Mouse (Mus musculus) embryonic facial prominence, embryonic 12.5 days (tissue): ENCODE data around the gene Opn4. TPM values are rescaled to one million over a fixed set of nuclear protein-coding genes. Genes with fewer than 3 reads are reported as not detected.

ENCODE experiments used
- ATAC-seq: fragments of 200-750 bp; cut with Nextera tagmentation; 2 replicates; pipeline ENCODE4 v1.8.0; 2017; ENCODE audit not compliant: insufficient number of reproducible peaks, insufficient read depth, low FRiP score, low TSS enrichment
- H3K27ac ChIP-seq: fragments of 300-500 bp; sonication (generic); 2 replicates; pipeline ENCODE4 v1.5.1; 2016; ENCODE audit warnings: mild to moderate bottlenecking
- H3K27me3 ChIP-seq: fragments of 300-500 bp; sonication (generic); 2 replicates; pipeline ENCODE4 v1.6.1; 2016; ENCODE audit warnings: mild to moderate bottlenecking, moderate library complexity
- H3K36me3 ChIP-seq: fragments of 300-500 bp; sonication (generic); 2 replicates; pipeline ENCODE4 v1.6.1; 2016; ENCODE audit warnings: mild to moderate bottlenecking
- H3K4me1 ChIP-seq: fragments of 300-500 bp; sonication (generic); 2 replicates; pipeline ENCODE4 v1.6.1; 2016
- H3K4me2 ChIP-seq: fragments of 300-500 bp; sonication (generic); replicated peaks from 2 replicates; pipeline ENCODE4 v1.6.1; 2016; ENCODE audit warnings: mild to moderate bottlenecking, moderate library complexity
- H3K4me3 ChIP-seq: fragments of 300-500 bp; sonication (generic); 2 replicates; pipeline ENCODE4 v1.5.1; 2016; ENCODE audit warnings: mild to moderate bottlenecking
- H3K9ac ChIP-seq: fragments of 300-500 bp; sonication (generic); 2 replicates; pipeline ENCODE4 v1.6.1; 2016; ENCODE audit warnings: mild to moderate bottlenecking, moderate library complexity
- H3K9me3 ChIP-seq: fragments of 300-500 bp; sonication (generic); 2 replicates; pipeline ENCODE4 v1.6.1; 2016; ENCODE audit warnings: mild to moderate bottlenecking, moderate library complexity
- WGBS: fragments of 180-500 bp; shearing (Covaris S2); methylation state at CpG from one replicate; pipeline ENCODE4 v1.1.7; 2016; 5-methylcytosine and 5-hydroxymethylcytosine counted together
- polyA plus RNA-seq: library from polyadenylated mRNA; unstranded; fragments of >200 nt; fragmentation: Nextera tagmentation; extraction: Ambion mirVana; gene quantifications from 2 replicates; pipeline ENCODE4 v1.2.1, GENCODE M21; 2016

The Opn4 gene
- polyA plus RNA-seq, 1 experiment from 2014 or later: 1.1 TPM

DNA sequence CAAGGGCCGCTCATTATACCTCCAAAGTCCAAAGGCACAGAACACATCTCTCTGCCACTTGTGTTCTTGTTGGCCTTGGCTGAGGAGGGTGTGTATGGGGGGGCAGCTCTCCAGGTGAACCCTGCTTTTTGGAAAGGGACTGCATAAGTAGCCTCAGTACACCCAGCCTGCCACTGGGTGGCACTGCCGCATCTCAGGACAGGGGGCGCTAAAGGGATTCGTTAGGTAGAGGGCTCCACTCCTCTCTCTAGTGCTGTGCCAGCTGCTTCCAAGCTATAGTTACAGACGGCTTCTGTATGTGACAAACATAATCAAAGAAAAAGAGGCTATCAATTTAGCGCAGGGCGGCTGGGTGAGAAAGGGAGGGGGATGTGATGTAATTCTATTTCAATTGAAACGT lies 16.9 kb upstream of the Opn4 start:
- H3K27me3 ChIP-seq: peaks cover 30% of the 10 kb centered on the region
- H3K36me3 ChIP-seq: no peaks in the 10 kb centered on the region
- no peaks in the 10 kb centered on the region for H3K9me3 ChIP-seq
- no peak overlapping the region for H3K4me3 ChIP-seq
- no peak overlapping the region for H3K9ac ChIP-seq
- peaks cover 4% of the 10 kb centered on the region for H3K4me1 ChIP-seq
- no peak for ATAC-seq
- 3% methylated on average over 8 of the region's 8 CpGs for WGBS
- no peak overlapping the region for H3K4me2 ChIP-seq
- no peak overlapping the region for H3K27ac ChIP-seq

DNA sequence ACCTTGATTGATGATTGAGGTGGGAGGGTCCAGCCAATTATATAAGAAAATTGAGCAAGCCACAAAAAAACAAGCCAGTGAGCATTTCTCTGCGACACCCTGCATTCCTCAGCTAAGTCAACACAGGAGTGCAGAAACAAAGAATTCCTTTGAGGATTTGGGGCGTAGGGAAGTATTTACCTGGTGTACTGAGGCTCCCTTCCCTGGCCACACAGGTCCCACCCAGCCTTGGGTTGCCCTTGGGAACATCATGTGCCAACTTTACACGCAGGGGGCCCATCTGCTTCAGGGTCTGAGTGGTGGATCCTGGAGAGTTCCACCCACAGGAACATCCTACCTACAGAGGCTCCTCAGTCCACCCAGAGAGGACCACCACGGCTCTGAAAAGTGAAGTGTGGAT lies 15.7 kb upstream of the Opn4 start:
- no peak for ATAC-seq
- Histone ChIP-seq H3K4me1 (peaks cover 4% of the 10 kb centered on the region), H3K27ac (no peak overlapping the region), H3K9ac (no peak overlapping the region), H3K9me3 (no peaks in the 10 kb centered on the region), H3K4me3 (no peak overlapping the region), H3K4me2 (no peak overlapping the region), H3K27me3 (peaks cover 30% of the 10 kb centered on the region), H3K36me3 (no peaks in the 10 kb centered on the region)
- 36% methylated on average over 4 of the region's 4 CpGs for WGBS

DNA sequence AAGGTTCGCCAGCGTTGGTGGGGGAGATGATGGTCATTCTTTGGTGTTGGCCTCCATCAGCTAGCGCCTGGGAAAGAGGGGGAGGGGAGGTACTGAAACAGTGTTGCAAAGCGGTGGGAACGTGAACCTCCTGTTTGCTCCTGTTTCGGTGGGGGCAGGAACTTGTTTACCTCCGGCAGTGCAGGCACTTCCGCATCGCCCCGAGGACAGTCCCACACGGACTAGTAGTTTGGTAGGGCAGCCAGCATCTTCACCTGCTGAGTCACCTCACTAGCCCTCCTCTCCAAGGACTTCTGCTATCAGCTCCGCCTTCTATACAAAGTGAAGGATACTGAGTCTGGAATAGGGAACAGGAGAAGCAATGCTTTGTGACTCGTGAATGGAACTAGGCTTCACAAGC lies 15.1 kb upstream of the Opn4 start:
- 0 out of 2 replicates have a peak overlapping the region, but pooled peaks have one; percentile 18 for H3K4me3 ChIP-seq
- peaks cover 4% of the 10 kb centered on the region for H3K4me1 ChIP-seq
- H3K27ac ChIP-seq: no peak overlapping the region
- H3K9ac ChIP-seq: no peak overlapping the region
- H3K9me3 ChIP-seq: no peaks in the 10 kb centered on the region
- ATAC-seq: no peak
- peaks cover 30% of the 10 kb centered on the region for H3K27me3 ChIP-seq
- no peaks in the 10 kb centered on the region for H3K36me3 ChIP-seq
- 2% methylated on average over 13 of the region's 13 CpGs for WGBS
- peak overlapping the region; percentile 42 for H3K4me2 ChIP-seq

- 6% methylated on average over 15 of the region's 15 CpGs for WGBS
- Histone ChIP-seq H3K27me3 (peaks cover 30% of the 10 kb centered on the region), H3K36me3 (no peaks in the 10 kb centered on the region), H3K4me1 (peaks cover 4% of the 10 kb centered on the region), H3K9ac (no peak overlapping the region), H3K4me2 (peak overlapping the region; percentile 42), H3K4me3 (0 out of 2 replicates have a peak overlapping the region, but pooled peaks have one; percentile 18), H3K9me3 (no peaks in the 10 kb centered on the region), H3K27ac (no peak overlapping the region)
- ATAC-seq: no peak
These were observed 14.6 kb upstream of the Opn4 start for GRCm38 (mm10) chr14:34614551-34614950.

DNA sequence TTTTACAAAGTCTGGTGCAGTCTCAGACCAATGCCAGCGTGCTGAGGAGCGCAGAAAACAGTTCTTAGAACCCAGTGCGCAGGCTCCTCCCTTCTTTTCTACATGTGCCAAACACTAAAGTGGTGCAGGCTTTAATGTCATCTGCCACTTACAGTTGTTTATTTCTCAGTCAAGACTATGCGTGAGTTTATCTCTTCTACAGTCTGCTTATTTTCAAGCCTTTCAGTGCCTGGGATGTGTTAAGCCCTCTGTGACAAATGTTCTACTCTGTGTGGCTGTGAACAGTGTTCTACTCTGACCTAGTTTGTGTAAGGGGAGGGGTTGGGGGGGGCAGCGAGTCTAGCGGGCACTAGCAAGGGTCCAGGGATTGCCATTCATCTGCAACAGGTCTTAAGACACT lies 13.6 kb upstream of the Opn4 start:
- H3K27ac ChIP-seq: no peak overlapping the region
- H3K27me3 ChIP-seq: peaks cover 30% of the 10 kb centered on the region
- H3K4me1 ChIP-seq: peaks cover 4% of the 10 kb centered on the region
- H3K4me3 ChIP-seq: no peak overlapping the region
- no peak for ATAC-seq
- H3K9ac ChIP-seq: no peak overlapping the region
- H3K36me3 ChIP-seq: no peaks in the 10 kb centered on the region
- 55% methylated on average over 6 of the region's 6 CpGs for WGBS
- H3K4me2 ChIP-seq: no peak overlapping the region
- no peaks in the 10 kb centered on the region for H3K9me3 ChIP-seq

- Histone ChIP-seq H3K4me1 (peaks cover 4% of the 10 kb centered on the region), H3K9me3 (no peaks in the 10 kb centered on the region), H3K4me2 (no peak overlapping the region), H3K27me3 (peaks cover 36% of the 10 kb centered on the region), H3K4me3 (no peak overlapping the region), H3K9ac (no peak overlapping the region), H3K36me3 (no peaks in the 10 kb centered on the region), H3K27ac (no peak overlapping the region)
- no peak for ATAC-seq
- 42% methylated on average over 4 of the region's 4 CpGs for WGBS
These were observed 12.3 kb upstream of the Opn4 start for GRCm38 (mm10) chr14:34612222-34612621.

DNA sequence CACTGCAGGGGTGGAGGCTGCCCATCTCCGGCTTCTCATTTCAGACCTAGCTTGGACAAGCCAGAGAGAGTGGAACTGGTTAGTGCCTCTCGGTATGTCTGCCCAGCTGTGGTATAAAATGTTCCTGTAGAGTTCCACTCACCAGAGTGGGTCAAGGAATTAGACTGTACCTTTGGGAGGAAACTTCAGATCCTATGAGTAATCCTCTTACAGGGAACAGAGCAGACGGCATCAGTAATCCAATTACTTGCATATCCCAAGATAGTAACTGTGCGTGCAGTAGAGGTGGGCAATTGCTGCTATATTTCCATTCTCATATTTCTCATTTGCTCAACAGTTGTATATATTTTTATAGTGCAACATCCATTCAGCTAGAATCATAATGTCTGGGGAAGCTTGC lies 11.6 kb upstream of the Opn4 start:
- Histone ChIP-seq H3K9ac (no peak overlapping the region), H3K9me3 (no peaks in the 10 kb centered on the region), H3K4me2 (no peak overlapping the region), H3K27me3 (peaks cover 36% of the 10 kb centered on the region), H3K4me1 (peaks cover 4% of the 10 kb centered on the region), H3K4me3 (no peak overlapping the region), H3K36me3 (no peaks in the 10 kb centered on the region), H3K27ac (no peak overlapping the region)
- ATAC-seq: no peak
- WGBS: 63% methylated on average over 4 of the region's 4 CpGs

DNA sequence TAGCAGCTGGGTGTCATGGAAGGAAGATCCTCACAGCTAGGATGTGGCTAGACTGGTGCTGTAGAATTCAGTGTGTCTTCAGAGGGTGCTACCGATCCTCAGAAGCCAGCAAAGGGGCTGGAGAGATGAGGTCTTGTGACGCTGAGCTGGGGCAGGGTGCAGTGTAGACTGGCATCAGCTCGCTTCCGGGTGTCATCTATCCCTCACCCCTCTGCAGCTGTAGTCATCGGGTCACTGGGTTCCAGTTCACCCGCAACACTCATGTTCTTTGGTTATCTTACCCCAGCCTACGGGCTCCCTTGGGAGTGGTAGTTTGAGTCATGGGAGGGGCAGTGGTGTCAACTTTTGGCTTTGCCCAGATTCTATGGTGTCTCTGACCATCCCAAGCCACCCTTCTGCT lies 2.0 kb upstream of the Opn4 start:
- Histone ChIP-seq H3K27me3 (no peaks in the 10 kb centered on the region), H3K27ac (no peak overlapping the region), H3K4me2 (no peak overlapping the region), H3K9ac (no peak overlapping the region), H3K36me3 (no peaks in the 10 kb centered on the region), H3K9me3 (no peaks in the 10 kb centered on the region), H3K4me3 (no peak overlapping the region), H3K4me1 (peaks cover 2% of the 10 kb centered on the region; the same call in 1 of the 2 replicates)
- no peak for ATAC-seq
- 93% methylated on average over 7 of the region's 7 CpGs for WGBS

- no peaks in the 10 kb centered on the region for H3K36me3 ChIP-seq
- WGBS: 80% methylated on average over 17 of the region's 17 CpGs
- ATAC-seq: no peak
These were observed 4.2 kb downstream of the Opn4 start for GRCm38 (mm10) chr14:34595596-34596255.

GRCm38 (mm10) chr14:34591741-34592535 lies 8.0 kb downstream of the Opn4 start:
- no peaks in the 10 kb centered on the region for H3K36me3 ChIP-seq
- no peak overlapping the region for H3K27ac ChIP-seq
- 58% methylated on average over 15 of the region's 15 CpGs for WGBS
- H3K9ac ChIP-seq: no peak overlapping the region
- H3K4me3 ChIP-seq: no peak overlapping the region
- peaks cover 9% of the 10 kb centered on the region for H3K4me1 ChIP-seq
- ATAC-seq: no peak
- no peaks in the 10 kb centered on the region for H3K9me3 ChIP-seq
- H3K4me2 ChIP-seq: no peak overlapping the region
- H3K27me3 ChIP-seq: no peaks in the 10 kb centered on the region

More at GRCm38 (mm10) chr14:34595596-34596255, 4.2 kb downstream of the Opn4 start:
- Histone ChIP-seq H3K9me3 (no peaks in the 10 kb centered on the region), H3K4me2 (no peak overlapping the region), H3K9ac (no peak overlapping the region), H3K4me1 (peaks cover 9% of the 10 kb centered on the region), H3K27ac (no peak overlapping the region), H3K4me3 (no peak overlapping the region), H3K27me3 (no peaks in the 10 kb centered on the region)

DNA sequence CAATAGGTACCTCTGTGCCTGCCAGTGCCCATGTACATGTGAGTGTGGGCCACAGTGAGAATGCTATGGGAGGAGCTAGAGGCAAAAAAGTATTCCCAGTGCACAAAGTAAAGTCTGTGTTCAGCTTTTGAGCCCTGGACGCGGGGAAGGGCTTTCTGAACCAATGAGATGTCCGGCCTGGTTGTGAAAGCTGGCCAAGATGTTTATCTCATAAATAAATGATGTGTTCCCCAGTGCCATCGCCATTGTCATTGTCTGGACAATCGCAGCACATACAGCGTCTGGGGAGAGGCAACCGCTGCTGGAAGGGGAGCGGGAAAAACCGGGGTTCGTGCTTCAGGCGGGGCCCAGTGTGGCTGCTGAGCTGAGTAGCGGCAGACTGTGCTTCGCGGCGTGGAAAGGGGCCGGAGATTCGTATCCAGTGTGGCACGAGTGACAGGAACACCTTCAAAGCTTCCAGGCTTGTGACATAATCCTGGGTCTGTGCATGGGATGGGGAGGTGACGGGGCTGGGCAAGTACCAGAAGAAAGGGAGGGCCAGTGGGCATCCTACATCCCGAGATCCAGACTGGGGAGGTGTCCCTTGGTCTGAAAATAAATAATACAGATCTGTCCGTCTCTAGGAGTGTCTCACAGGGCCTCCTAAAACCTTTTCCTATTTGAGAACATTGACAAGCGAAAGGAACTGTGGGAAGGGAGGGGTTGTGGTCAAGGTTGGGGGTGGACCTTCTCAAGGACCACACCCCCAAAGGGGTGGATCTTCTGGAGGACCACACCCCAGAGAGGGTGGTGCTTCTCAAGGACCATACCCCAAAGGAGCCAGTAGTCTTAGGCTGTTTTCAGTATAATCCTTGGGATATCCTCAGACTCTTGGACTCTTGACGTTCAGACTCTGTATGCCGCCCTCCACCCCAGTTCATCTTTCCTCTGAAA lies 8.9 kb downstream of the Opn4 start:
- no peaks in the 10 kb centered on the region for H3K36me3 ChIP-seq
- H3K27me3 ChIP-seq: no peaks in the 10 kb centered on the region
- H3K4me3 ChIP-seq: no peak overlapping the region
- no peak for ATAC-seq
- H3K4me1 ChIP-seq: peaks cover 9% of the 10 kb centered on the region
- H3K27ac ChIP-seq: no peak overlapping the region
- H3K9ac ChIP-seq: no peak overlapping the region
- no peaks in the 10 kb centered on the region for H3K9me3 ChIP-seq
- WGBS: 65% methylated on average over 24 of the region's 24 CpGs
- H3K4me2 ChIP-seq: no peak overlapping the region
